In the genomic region with DNA sequence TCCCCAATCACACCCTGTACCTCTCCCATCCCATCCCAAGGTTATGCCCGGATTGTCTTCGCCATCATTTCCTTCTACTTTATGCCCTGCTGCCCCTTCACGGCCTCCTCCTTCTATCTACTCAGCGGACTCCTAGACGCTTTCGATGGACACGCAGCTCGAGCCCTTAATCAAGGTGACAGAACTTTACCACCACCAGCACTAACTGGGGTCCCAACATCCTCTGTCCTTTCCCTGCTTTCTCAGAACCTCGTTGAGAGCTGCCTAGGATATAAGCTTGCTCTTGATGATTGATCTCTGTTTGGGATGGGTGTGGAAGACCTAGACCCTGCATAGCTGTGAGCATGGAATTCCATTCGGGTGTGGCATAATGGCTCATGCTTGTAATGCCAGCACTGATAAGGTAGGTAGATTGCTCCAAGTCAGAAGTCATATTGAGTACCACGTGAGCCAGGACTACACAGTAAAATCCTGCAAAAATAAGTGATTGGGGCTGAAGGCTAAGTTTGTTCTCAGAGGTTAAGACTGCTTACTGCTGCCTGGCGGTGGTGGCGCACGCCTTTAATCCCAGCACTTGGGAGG, we compare ENCODE assay signal across 8 mouse cellular contexts. TPM values are rescaled to one million over a fixed set of nuclear protein-coding genes. Genes with fewer than 3 reads are reported as not detected.
DNase-seq lines count a peak whose midpoint lies in the region; ATAC-seq and TF ChIP-seq lines count a peak whose summit lies in the region.

No protein-coding gene starts in this region.

- H3K4me1 ChIP-seq in brown adipose tissue, adult 24 weeks (ENCODE audit: control insufficient read depth, insufficient read depth, insufficient read length, low read length), result peaks cover 19% of the 10 kb centered on the region
- peaks cover 7% of the 10 kb centered on the region; the same call in 1 of the 2 replicates for H3K4me1 ChIP-seq in hindbrain, postnatal 0 days (ENCODE audit: insufficient read depth, low read length)

- peak overlapping the region; percentile 86 for H3K9ac ChIP-seq in hindbrain, postnatal 0 days (replicated peaks; ENCODE audit: low read length)

- no peak for TF ChIP-seq CTCF in layer of hippocampus, adult 2 months (conservative IDR thresholded peaks at IDR 0.05)
- TF ChIP-seq CTCF in hindbrain, postnatal 0 days (IDR thresholded peaks at IDR 0.05; ENCODE audit: low read depth), result no peak

- no peaks in the 10 kb centered on the region for H3K27me3 ChIP-seq in hindbrain, postnatal 0 days (ENCODE audit: insufficient read depth, low read length)

- H3K36me3 ChIP-seq in hindbrain, postnatal 0 days (ENCODE audit: insufficient read depth, low read length), result peaks cover 34% of the 10 kb centered on the region

- H3K9me3 ChIP-seq in hindbrain, postnatal 0 days (ENCODE audit: low read length), result no peaks in the 10 kb centered on the region

- 28% methylated on average over 14 of the region's 14 CpGs for WGBS in hindbrain, postnatal 0 days

- peak overlapping the region; percentile 88 for H3K4me2 ChIP-seq in hindbrain, postnatal 0 days (ENCODE audit: low read depth, low read length)

- peak overlapping the region; percentile 100 for H3K27ac ChIP-seq in layer of hippocampus, adult 2 months
- H3K27ac ChIP-seq in brown adipose tissue, adult 24 weeks (replicated peaks; ENCODE audit: low read depth, low read length), result peak overlapping the region; percentile 74
- H3K27ac ChIP-seq in hindbrain, postnatal 0 days, result peak overlapping the region; percentile 98

- ATAC-seq in hindbrain, postnatal 0 days, result no peak

- no peak for DNase-seq in layer of hippocampus, adult 2 months (ENCODE audit: low spot score in 2 of 2)
- DNase-seq in layer of hippocampus, adult 9-10 months (ENCODE audit: low spot score), result no peak
- no peak for DNase-seq in hindbrain, postnatal 0 days (ENCODE audit: low spot score)
- peak; percentile 35 for DNase-seq in lung, postnatal 36 days
- DNase-seq in thymus, postnatal 10 days (ENCODE audit: low spot score in 2 of 2), result no peak
- DNase-seq in urinary bladder, adult 2 months (ENCODE audit: low spot score), result no peak
- no peak for DNase-seq in right cerebral cortex, adult 2 months (ENCODE audit: low spot score in 2 of 2)

- peak overlapping the region; percentile 100 for H3K4me3 ChIP-seq in layer of hippocampus, adult 2 months
- H3K4me3 ChIP-seq in brown adipose tissue, adult 24 weeks (ENCODE audit: insufficient read depth, low read depth, low read length), result peak overlapping the region; percentile 98
- peak overlapping the region; percentile 79 for H3K4me3 ChIP-seq in hindbrain, postnatal 0 days (ENCODE audit: low read length)

RNA-seq across cellular contexts. Expression of a gene that starts 1.1 kb away (rescaled TPM):
- total RNA-seq in layer of hippocampus, adult 2 months (2021), result not detected
- polyA plus RNA-seq in brown adipose tissue, adult 24 weeks (2012; ENCODE audit: insufficient read depth, insufficient read length, missing spikeins), result 2.0 and 2.3 TPM in 2 replicates
- 0.31 TPM in 1 of 2 replicates, not detected in the other for total RNA-seq in hindbrain, postnatal 0 days (2014; rRNA removed)
- polyA plus RNA-seq in hindbrain, postnatal 0 days (2015; fragmentation: Nextera tagmentation; extraction: Ambion mirVana), result 0.95 and 1.4 TPM in 2 replicates
- 2.2 and 2.7 TPM in 2 replicates for polyA plus RNA-seq in urinary bladder, adult 2 months (2012; rRNA removed)

RNA-seq across cellular contexts. Expression of a gene that starts 1.3 kb away (rescaled TPM):
- total RNA-seq in layer of hippocampus, adult 2 months (2021), result 100 to 1,000 TPM; 155 to 167 TPM
- 33.4 and 41.3 TPM in 2 replicates for polyA plus RNA-seq in brown adipose tissue, adult 24 weeks (2012; ENCODE audit: insufficient read depth, insufficient read length, missing spikeins)
- 203 and 240 TPM in 2 replicates for total RNA-seq in hindbrain, postnatal 0 days (2014; rRNA removed)
- 146 and 150 TPM in 2 replicates for polyA plus RNA-seq in hindbrain, postnatal 0 days (2015; fragmentation: Nextera tagmentation; extraction: Ambion mirVana)
- polyA plus RNA-seq in urinary bladder, adult 2 months (2012; rRNA removed), result 118 and 119 TPM in 2 replicates

RNA-seq across cellular contexts. Expression of a gene that starts 26.6 kb away (rescaled TPM):
- total RNA-seq in layer of hippocampus, adult 2 months (2021), result 100 to 1,000 TPM; 439 to 458 TPM
- 0.71 and 0.75 TPM in 2 replicates for polyA plus RNA-seq in brown adipose tissue, adult 24 weeks (2012; ENCODE audit: insufficient read depth, insufficient read length, missing spikeins)
- total RNA-seq in hindbrain, postnatal 0 days (2014; rRNA removed), result 253 and 282 TPM in 2 replicates
- 58.8 and 66.5 TPM in 2 replicates for polyA plus RNA-seq in hindbrain, postnatal 0 days (2015; fragmentation: Nextera tagmentation; extraction: Ambion mirVana)
- 0.65 and 0.72 TPM in 2 replicates for polyA plus RNA-seq in urinary bladder, adult 2 months (2012; rRNA removed)

RNA-seq across cellular contexts. Expression of a gene that starts 27.6 kb away (rescaled TPM):
- total RNA-seq in layer of hippocampus, adult 2 months (2021), result 10 to 100 TPM; 31.7 to 36.1 TPM
- not detected in 2 replicates for polyA plus RNA-seq in brown adipose tissue, adult 24 weeks (2012; ENCODE audit: insufficient read depth, insufficient read length, missing spikeins)
- total RNA-seq in hindbrain, postnatal 0 days (2014; rRNA removed), result 35.7 and 58.1 TPM in 2 replicates
- 15.9 and 16.0 TPM in 2 replicates for polyA plus RNA-seq in hindbrain, postnatal 0 days (2015; fragmentation: Nextera tagmentation; extraction: Ambion mirVana)
- polyA plus RNA-seq in urinary bladder, adult 2 months (2012; rRNA removed), result not detected in 2 replicates

RNA-seq across cellular contexts. Expression of a gene that starts 37.5 kb away (rescaled TPM):
- total RNA-seq in layer of hippocampus, adult 2 months (2021), result 10 to 100 TPM in 1 of 2 experiments, 1 to 10 TPM in 1; 8.0 to 10.1 TPM
- 27.9 and 52.7 TPM in 2 replicates for polyA plus RNA-seq in brown adipose tissue, adult 24 weeks (2012; ENCODE audit: insufficient read depth, insufficient read length, missing spikeins)
- 6.5 and 6.9 TPM in 2 replicates for total RNA-seq in hindbrain, postnatal 0 days (2014; rRNA removed)
- polyA plus RNA-seq in hindbrain, postnatal 0 days (2015; fragmentation: Nextera tagmentation; extraction: Ambion mirVana), result 5.5 and 5.8 TPM in 2 replicates
- 46.2 and 52.7 TPM in 2 replicates for polyA plus RNA-seq in urinary bladder, adult 2 months (2012; rRNA removed)

Comparison
In these comparisons a context has a peak if more than half of its experiments do, and no peak if none do; other contexts are left out.
1. RNA of a gene that starts 26.6 kb away (polyA plus RNA-seq): 58.8 to 66.5 TPM in hindbrain, postnatal 0 days; 0.71 to 0.75 TPM in brown adipose tissue, adult 24 weeks and 0.65 to 0.72 TPM in urinary bladder, adult 2 months; every median in the first group is over 10 times any median in the second.
2. Peak in every context shown above with its lines, with median percentiles within 50 percentile points of each other: H3K27ac ChIP-seq and H3K4me3 ChIP-seq.